Mouse (Mus musculus): ENCODE results near the gene Mreg. TPM values are rescaled to one million over a fixed set of nuclear protein-coding genes. Genes with fewer than 3 reads are reported as not detected.
A peak's percentile ranks its signal among the peaks of the same experiment; 100 is the strongest.
"Not testable (repeated sequence)": the region's sequence is repeated elsewhere in the genome, so short reads cannot be mapped to it uniquely, and the experiment has no call there.

The Mreg gene
- polyA plus RNA-seq (2016; fragmentation: Nextera tagmentation; extraction: Ambion mirVana): 31.0 and 40.3 TPM in 2 replicates

DNA sequence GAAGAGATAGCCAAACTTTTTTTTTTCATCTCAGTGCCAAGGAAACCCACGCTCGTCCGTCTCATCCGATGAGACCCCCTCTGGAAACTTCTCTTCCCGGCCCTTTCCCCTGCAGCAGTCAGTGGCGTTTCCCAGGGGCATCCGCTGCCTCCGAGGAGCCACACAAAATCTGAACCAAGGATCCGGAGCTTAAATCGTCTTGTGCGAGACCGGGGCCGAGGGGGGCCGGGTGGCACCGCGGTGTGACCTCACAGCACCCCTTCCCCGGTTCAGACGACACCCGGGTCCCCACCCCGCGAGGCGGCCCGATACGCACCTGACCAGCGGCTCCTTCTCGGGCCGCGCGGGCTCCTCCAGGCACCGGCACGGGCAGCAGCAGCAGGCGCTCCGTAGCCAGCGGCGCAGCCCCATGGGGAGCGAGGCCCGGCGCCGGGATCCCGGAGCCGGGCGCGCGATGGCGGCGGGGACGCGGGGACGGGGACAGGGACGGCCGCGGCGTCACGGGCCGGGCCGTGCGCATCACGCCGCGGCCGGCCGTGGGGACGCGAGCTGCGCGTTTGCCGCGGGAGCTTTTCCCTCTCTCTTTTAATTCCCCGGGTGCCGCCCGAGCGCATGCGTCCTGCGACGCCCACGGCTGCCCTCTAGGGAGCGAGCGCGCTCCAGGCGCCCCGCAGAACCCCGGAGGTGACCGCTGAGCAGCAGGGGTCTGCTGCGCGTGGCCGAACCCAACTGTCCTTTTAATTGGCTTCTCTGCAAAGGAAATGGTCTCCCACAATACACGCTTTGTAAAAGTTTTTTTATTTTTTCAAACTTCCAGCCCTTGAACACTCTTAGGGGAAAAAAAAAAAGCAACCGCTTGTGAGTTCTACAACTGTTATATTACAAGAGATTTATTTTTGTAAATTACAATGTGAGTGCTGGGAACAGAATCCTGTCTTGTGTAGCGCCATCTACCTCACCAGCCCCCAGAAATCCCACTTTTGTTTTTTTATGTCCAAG is at the start of gene Mreg:
Gene Mreg (minus strand): TSS at position 607 of the 999 bp plus-strand sequence.
- ATAC-seq (ENCODE audit: low FRiP score, low read depth): peak; percentile 82
- Histone ChIP-seq H3K27ac (no peak within 1 kb of the TSS), H3K4me1 (no peaks in the 10 kb centered on the region), H3K4me2 (replicated peaks) (peak within 1 kb of the TSS; percentile 96), H3K27me3 (replicated peaks) (no peaks in the 10 kb centered on the region), H3K9ac (peak within 1 kb of the TSS; percentile 79), H3K4me3 (peak within 1 kb of the TSS; percentile 72), H3K36me3 (no peaks in the 10 kb centered on the region), H3K9me3 (no peaks in the 10 kb centered on the region)
- WGBS: under 1% methylated on average over 85 of the region's 89 CpGs

DNA sequence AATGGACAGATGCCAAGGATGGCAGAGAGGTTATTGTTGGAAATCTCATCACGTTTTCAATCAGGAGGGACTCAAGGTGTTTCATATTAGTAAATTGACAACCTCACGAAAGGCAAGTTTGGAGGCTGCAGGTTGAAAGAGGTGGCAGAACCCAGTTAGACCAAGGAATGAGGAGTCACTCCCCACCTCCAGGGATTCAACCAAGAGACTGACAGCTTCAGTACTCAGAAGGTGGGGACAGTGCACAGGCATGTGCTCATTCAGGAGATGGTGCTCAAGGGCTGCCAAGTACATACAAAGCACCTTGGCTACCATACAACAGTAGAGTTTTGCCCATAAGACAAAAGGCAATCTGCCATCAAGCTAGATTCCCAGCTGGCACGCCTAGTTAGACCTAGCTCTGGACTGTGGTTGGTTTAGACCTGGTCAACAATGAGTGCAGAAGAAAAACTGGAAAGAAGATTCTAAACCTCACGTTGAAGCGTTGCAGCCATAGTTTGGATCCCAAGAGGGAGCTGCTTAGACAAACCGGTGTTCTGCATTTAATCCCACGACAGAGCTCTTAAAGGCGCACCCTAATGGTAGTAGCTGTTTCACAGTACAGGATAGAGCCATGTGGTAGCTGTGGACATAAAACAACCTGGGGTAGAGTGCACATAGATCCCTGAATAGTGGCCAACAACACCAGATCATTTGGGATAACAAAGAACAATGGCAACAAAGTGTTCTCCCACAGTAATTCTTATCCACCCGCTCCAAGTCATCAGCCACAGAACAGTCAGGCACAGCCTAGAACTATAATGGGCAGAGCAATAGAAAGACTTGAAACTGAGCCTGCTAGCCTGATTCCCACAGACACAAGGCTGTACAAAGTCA is 44.5 kb upstream of the Mreg start:
- 86% methylated on average over 9 of the region's 9 CpGs for WGBS
- no peak overlapping the region for H3K9ac ChIP-seq
- peaks cover 21% of the 10 kb centered on the region; the same call in 1 of the 2 replicates for H3K4me1 ChIP-seq
- H3K27me3 ChIP-seq (replicated peaks): no peaks in the 10 kb centered on the region
- H3K27ac ChIP-seq: no peak overlapping the region
- no peak for ATAC-seq (ENCODE audit: low FRiP score, low read depth)
- H3K4me2 ChIP-seq (replicated peaks): peak overlapping the region; percentile 62
- H3K9me3 ChIP-seq: no peaks in the 10 kb centered on the region
- no peaks in the 10 kb centered on the region for H3K36me3 ChIP-seq
- no peak overlapping the region for H3K4me3 ChIP-seq

DNA sequence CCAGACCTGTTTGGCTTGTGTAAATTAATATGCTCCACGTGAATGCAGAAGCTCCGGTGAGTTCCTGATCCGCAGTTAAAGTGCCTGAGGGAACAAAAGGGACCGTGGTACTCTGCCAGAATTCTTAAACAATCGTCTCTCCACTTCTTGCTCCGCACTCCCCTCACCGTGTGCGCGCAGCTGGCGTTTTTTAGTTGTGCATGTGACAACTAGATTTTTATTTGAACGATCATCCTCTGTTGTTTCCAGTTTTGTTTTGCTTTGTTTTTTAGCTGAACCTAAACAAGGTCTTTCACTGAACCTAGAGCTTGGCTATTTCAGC is 43.7 kb upstream of the Mreg start:
- 38% methylated on average over 11 of the region's 11 CpGs for WGBS
- H3K4me2 ChIP-seq (replicated peaks): peak overlapping the region; percentile 62
- H3K27me3 ChIP-seq (replicated peaks): no peaks in the 10 kb centered on the region
- ATAC-seq (ENCODE audit: low FRiP score, low read depth): no peak
- H3K9ac ChIP-seq: 0 out of 2 replicates have a peak overlapping the region, but pooled peaks have one; percentile 42
- H3K4me3 ChIP-seq: peak overlapping the region; percentile 37; the same call in 1 of the 2 replicates
- H3K9me3 ChIP-seq: no peaks in the 10 kb centered on the region
- 0 out of 2 replicates have a peak overlapping the region, but pooled peaks have one; percentile 75 for H3K27ac ChIP-seq
- peaks cover 21% of the 10 kb centered on the region; the same call in 1 of the 2 replicates for H3K4me1 ChIP-seq
- no peaks in the 10 kb centered on the region for H3K36me3 ChIP-seq

DNA sequence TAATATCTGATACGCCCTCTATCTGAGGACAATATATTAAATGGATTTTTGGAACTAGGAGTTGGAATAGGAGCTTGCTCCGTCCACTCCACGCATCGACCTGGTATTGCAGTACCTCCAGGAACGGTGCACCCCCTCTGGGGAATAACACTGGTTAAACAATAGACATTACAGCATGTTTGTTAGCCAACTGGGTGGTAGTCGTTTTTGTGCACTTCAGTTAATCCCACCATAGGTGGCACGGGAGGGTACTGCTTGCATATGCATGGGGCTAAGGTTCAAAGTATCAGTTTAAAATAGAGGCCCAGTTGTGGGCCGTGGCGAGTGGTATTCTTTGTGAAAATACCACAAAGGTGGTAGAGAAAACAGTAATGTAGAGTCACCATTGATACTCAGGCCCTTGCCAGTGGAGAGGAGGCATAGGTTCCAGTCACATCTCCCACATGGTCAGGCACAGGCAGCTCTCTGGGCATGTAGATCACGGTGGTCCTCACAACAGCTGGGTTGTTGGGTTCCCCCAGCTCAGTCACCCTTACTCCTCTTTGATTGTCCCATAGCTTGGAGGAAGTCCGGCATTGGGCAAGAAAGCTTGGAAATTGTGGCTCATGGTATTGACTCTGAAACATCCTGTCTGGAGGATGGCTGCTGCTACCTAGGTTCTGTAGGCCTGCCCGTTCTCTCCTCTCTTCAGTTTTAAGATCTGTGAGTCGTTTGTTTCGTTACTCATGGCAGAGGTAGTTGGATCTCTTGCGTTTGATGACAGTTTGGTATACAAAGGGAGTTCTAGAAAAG is 43.2 kb upstream of the Mreg start:
- no peaks in the 10 kb centered on the region for H3K27me3 ChIP-seq (replicated peaks)
- H3K9ac ChIP-seq: peak overlapping the region; percentile 56
- H3K9me3 ChIP-seq: no peaks in the 10 kb centered on the region
- peak overlapping the region; percentile 75 for H3K27ac ChIP-seq
- H3K4me3 ChIP-seq: peak overlapping the region; percentile 37
- WGBS: 7% methylated on average over 15 of the region's 15 CpGs
- peaks cover 21% of the 10 kb centered on the region; the same call in 1 of the 2 replicates for H3K4me1 ChIP-seq
- no peaks in the 10 kb centered on the region for H3K36me3 ChIP-seq
- peak overlapping the region; percentile 62 for H3K4me2 ChIP-seq (replicated peaks)
- ATAC-seq (ENCODE audit: low FRiP score, low read depth): peak; percentile 87

DNA sequence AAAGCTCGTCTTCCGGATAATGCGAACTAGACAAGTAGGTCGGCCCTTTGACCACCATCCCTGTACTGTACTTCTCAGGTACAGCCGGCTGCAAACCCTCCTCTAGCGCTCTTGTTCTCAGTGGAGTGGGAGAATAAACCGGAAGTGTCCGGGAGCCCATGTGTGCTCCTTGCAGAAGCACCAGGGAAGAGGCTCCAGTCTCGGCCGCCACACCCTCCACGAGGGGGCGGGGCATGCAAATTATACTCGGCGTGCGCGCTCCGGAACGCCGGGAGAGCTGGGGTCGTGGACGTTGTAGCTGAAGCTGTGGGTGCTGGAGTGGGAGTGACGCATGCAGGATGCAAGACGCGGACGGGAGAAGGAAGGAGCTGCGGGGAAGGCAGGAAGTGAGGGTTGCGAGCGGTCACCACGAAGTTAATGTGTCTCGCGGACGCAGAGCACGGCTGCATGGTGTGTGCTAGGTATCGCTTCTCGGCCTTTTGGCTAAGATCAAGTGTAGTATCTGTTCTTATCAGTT is 42.5 kb upstream of the Mreg start:
- Histone ChIP-seq H3K27ac (peak overlapping the region; percentile 72; the same call in 1 of the 2 replicates), H3K4me1 (peaks cover 21% of the 10 kb centered on the region; the same call in 1 of the 2 replicates), H3K9ac (peak overlapping the region; percentile 56), H3K4me2 (replicated peaks) (peak overlapping the region; percentile 62), H3K4me3 (peak overlapping the region; percentile 37), H3K9me3 (no peaks in the 10 kb centered on the region), H3K36me3 (no peaks in the 10 kb centered on the region), H3K27me3 (replicated peaks) (no peaks in the 10 kb centered on the region)
- ATAC-seq (ENCODE audit: low FRiP score, low read depth): peak; percentile 92
- 2% methylated on average over 35 of the region's 35 CpGs for WGBS

DNA sequence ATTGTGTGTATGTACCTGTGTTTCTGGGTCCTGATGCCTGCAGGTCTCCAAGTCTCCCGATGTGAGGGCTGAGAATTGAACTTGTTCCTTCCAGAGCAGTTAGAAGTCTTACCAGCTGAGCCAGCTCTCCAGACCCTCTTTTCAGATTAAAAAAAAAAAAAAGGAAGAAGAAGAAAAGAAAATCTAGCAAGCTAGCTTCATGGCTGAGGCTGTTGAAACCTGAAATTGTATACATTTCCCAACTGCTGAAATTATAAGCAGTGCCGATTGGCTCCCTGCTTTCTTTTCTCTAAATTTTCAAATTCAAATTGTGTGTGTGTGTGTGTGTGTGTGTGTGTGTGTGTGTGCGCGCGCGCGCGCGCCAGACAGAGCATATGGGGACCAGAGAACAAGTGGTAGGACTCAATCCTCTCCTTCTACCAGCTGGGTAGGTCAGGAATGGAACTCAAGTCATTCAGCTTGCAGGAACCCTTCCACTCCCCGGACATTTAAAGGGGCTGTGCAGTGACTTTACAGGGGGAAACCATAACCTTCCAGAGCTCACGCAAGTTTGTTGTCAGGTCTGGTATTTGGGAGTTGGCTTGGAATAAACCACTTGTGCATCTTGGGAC is 41.9 kb upstream of the Mreg start:
- Histone ChIP-seq H3K27ac (no peak overlapping the region), H3K9me3 (no peaks in the 10 kb centered on the region), H3K4me3 (peak overlapping the region; percentile 37), H3K9ac (no peak overlapping the region), H3K4me2 (replicated peaks) (peak overlapping the region; percentile 62), H3K4me1 (0 out of 2 replicates have a peak, but pooled peaks cover 21% of the 10 kb centered on the region), H3K27me3 (replicated peaks) (no peaks in the 10 kb centered on the region), H3K36me3 (no peaks in the 10 kb centered on the region)
- 46% methylated on average over 11 of the region's 11 CpGs for WGBS
- ATAC-seq (ENCODE audit: low FRiP score, low read depth): no peak

DNA sequence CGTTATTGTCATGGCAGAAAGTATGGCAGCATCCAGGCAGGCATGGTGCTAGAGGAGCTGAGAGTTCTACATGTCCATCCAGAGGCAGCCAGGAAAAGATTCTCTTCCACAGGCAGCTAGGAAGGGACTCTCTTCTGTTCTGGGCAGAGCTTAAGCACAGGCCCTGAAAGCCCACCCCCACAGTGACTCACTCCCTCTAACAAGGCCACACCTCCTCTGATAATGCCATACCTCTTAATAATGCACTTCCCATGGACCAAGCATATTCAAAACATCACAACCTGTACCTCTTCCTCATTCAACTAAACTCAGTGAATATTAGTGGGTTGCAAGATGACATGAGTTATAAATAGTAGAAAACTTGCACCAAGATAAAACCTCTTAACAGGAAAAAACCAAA is 39.7 kb upstream of the Mreg start:
- Histone ChIP-seq H3K27ac (no peak overlapping the region), H3K4me3 (no peak overlapping the region), H3K27me3 (replicated peaks) (no peaks in the 10 kb centered on the region), H3K4me2 (replicated peaks) (no peak overlapping the region), H3K4me1 (0 out of 2 replicates have a peak, but pooled peaks cover 15% of the 10 kb centered on the region), H3K9me3 (no peaks in the 10 kb centered on the region), H3K9ac (no peak overlapping the region), H3K36me3 (no peaks in the 10 kb centered on the region)
- ATAC-seq (ENCODE audit: low FRiP score, low read depth): no peak
- whole genome bisulfite sequencing: 83% methylated on average over 1 of the region's 1 CpGs

DNA sequence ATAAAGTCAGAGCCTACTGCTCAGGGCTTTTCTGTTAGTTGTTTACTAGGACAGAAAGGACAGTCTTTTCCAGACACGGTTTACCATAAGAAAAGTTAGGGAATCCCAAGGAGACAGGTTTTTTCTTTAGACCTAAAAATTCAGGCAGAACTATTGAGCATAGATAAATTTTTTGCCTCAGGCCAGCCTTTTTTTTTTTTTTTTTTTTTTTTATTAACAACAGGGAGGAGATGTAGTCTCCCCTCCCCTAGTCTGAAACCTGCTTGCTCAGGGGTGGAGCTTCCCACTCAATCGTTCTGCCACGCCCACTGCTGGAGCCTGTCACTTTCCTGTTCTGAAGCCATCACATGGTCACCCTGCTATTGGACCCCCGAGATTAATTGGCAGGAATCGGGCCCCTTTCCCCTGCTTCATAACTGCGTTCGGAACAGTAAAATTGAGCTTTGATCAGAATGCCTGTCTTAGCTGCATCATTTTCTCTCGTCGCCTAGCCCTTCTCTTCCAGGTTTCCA is 36.2 kb upstream of the Mreg start:
- not testable (repeated sequence) for H3K4me1 ChIP-seq; H3K9me3 ChIP-seq; H3K4me2 ChIP-seq (replicated peaks); H3K27ac ChIP-seq; H3K9ac ChIP-seq; H3K4me3 ChIP-seq; H3K36me3 ChIP-seq; H3K27me3 ChIP-seq (replicated peaks); ATAC-seq (ENCODE audit: low FRiP score, low read depth)
- 41% methylated on average over 9 of the region's 9 CpGs for whole genome bisulfite sequencing

DNA sequence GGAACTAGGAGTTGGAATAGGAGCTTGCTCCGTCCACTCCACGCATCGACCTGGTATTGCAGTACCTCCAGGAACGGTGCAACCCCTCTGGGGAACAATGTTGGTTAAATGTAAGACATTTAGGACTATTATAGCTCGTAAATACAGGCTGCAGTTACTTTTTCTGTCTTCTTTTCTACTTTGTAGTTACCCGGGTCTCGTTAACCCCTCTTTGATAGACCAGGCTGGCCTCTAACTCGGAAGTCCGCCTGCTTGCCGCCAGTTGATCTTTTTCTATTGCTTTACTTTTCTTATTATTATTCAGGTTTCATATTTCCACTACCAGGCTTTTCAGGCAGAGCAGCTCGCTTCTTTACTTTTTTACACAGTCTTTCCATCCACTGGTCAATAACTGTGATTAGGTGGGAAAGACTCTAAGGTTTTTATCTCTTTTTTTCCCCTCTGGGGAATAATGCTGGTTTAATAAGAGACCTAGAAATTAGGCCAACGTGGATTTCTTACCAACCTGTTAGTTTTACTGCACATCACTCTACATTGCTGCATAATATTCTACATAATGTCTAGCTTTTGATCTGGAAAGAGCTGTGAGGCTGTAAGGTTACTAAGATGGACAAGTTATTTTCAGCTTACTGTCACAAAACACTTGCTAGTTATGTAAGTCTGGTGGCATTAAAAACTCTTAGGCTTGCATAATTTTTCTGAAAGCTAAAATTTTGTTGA is 32.4 kb upstream of the Mreg start:
- Histone ChIP-seq H3K27me3 (replicated peaks) (no peaks in the 10 kb centered on the region), H3K9ac (no peak overlapping the region), H3K9me3 (no peaks in the 10 kb centered on the region), H3K4me2 (replicated peaks) (peak overlapping the region; percentile 63), H3K27ac (no peak overlapping the region), H3K4me1 (no peaks in the 10 kb centered on the region), H3K36me3 (no peaks in the 10 kb centered on the region), H3K4me3 (no peak overlapping the region)
- peak; percentile 87 for ATAC-seq (ENCODE audit: low FRiP score, low read depth)
- WGBS: 2% methylated on average over 12 of the region's 12 CpGs

DNA sequence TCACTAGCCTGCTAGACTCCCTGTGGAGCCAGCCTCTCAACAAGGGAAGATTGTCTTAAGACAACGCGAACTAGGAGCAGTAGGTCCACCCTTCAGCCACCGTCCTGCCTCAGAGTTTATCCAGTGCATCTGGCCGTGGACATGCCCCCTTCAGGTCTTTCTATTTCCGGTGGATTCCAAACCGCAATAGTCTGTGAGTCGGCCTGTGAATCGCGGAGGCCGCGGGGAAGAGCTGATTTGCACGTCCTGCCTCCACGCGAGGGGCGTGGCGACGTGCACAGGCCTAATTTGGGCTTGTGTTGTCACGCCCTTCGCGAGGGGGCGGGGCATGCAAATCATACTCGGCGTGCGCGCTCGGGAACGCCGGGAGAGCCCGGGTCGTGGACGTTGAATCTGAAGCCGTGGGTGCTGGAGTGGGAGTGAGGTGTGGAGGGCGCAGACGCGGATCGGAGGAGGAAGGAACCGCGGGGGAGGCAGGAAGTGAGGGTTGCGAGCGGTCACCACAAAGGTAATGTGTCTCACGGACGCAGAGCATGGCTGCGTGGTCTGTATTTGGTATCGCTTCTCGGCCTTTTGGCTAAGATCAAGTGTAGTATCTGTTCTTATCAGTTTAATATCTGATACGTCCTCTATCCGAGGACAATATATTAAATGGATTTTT is 31.7 kb upstream of the Mreg start:
- no peaks in the 10 kb centered on the region for H3K27me3 ChIP-seq (replicated peaks)
- no peaks in the 10 kb centered on the region for H3K36me3 ChIP-seq
- peak; percentile 91 for ATAC-seq (ENCODE audit: low FRiP score, low read depth)

More for the DNA sequence above, 31.7 kb upstream of the Mreg start:
- WGBS: under 1% methylated on average over 47 of the region's 47 CpGs
- H3K27ac ChIP-seq: peak overlapping the region; percentile 89
- H3K4me2 ChIP-seq (replicated peaks): peak overlapping the region; percentile 63
- H3K9me3 ChIP-seq: no peaks in the 10 kb centered on the region
- no peaks in the 10 kb centered on the region for H3K4me1 ChIP-seq
- peak overlapping the region; percentile 40 for H3K4me3 ChIP-seq
- H3K9ac ChIP-seq: peak overlapping the region; percentile 73

Data from neural tube, embryonic 12.5 days (tissue).